Mouse (Mus musculus) spleen, adult 18-20 months (tissue): ENCODE results near the gene Lpcat4.
"Not testable (repeated sequence)": the region's sequence is repeated elsewhere in the genome, so short reads cannot be mapped to it uniquely, and the experiment has no call there.

Experiments used
- DNase-seq, 2 experiments: peaks; one replicate each; pipeline ENCODE4 v3.0.0; 2022; ENCODE audit warnings: mixed read lengths in 2 of 2

Gene Lpcat4

DNA sequence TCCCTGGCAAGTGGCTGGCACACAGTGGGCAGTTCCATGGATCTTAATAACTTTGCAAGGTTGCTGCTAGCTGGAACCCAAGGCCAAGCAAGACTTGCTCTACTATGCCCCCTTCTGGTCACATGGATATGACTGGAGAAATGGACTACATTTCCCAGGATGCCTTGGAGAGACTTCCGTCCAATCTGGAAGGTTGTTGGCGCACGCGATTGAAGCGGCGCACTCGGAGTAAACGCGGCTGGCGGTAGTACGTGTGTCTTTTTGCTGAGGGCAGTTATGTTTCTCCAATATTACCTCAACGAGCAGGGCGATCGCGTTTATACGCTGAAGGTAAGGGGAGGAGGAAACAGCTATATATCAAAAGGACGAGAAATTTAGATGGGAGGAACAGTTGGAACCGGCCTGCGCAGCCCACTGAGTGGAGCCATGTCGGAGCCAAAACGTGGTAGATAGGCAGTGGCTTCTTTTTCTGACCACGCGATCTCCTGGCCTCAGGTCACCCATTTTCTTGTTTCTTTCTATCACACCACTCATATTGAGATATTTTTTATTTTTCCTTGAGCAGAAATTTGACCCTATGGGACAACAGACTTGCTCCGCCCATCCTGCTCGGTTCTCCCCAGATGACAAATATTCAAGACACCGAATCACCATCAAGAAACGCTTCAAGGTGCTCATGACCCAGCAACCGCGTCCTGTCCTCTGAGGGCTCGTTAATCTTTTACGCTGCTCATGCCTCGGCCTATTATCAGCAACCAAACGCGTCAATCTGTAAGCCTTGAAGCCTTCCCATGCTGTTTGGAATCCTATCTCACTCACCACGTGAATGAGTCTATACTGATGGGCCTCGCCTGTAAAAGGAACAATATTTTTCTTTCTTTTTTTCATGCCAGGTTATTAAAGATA, 22.7 kb downstream of the Lpcat4 start, which contains the start of gene Nop10:
TSS of gene Nop10 (plus strand) at position 179 of the 906 bp plus-strand sequence.
- DNase-seq: peak; percentile 66 to 73

- no peak for DNase-seq
Measured at GRCm38 (mm10) chr2:112262779-112263295, 23.6 kb downstream of the Lpcat4 start.

- DNase-seq: no peak
Measured at GRCm38 (mm10) chr2:112264364-112264763, 25.1 kb downstream of the Lpcat4 start.

GRCm38 (mm10) chr2:112265448-112266241, 26.4 kb downstream of the Lpcat4 start, which contains the start of gene Slc12a6:
Slc12a6 (plus strand) TSS chr2:112265825.
- DNase-seq: peak; percentile 91 to 94

GRCm38 (mm10) chr2:112266242-112266592, 26.9 kb downstream of the Lpcat4 start, which contains the start of gene Gm21985:
Gm21985 (plus strand) TSS chr2:112266314.
- peak; percentile 55 to 64 for DNase-seq

- DNase-seq: peak in 1 of 2 experiments; percentile 29
Measured at GRCm38 (mm10) chr2:112266780-112267179, 27.5 kb downstream of the Lpcat4 start.

- no peak for DNase-seq
Measured at GRCm38 (mm10) chr2:112267547-112268269, 28.4 kb downstream of the Lpcat4 start.

DNA sequence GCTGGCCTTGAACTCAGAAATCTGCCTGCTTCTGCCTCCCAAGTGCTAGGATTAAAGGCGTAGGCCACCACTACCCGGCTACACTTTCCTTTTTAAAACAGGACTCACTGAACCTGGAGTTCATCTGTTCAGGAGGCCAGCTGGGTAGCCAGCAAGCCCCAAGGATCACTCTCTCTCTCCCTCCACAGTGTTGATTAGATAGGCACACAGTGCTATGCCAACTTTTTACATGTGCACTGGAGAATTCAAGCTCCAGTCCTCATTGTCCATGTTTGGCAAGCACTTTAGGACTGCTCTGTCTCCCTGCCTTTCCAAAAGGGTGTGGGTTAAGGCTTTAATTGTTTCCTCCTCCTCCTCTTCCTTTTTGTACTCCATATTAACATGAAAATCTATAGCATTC, 30.7 kb downstream of the Lpcat4 start:
- DNase-seq: no peak

- DNase-seq: no peak
Measured at GRCm38 (mm10) chr2:112272909-112273308, 33.6 kb downstream of the Lpcat4 start.

DNA sequence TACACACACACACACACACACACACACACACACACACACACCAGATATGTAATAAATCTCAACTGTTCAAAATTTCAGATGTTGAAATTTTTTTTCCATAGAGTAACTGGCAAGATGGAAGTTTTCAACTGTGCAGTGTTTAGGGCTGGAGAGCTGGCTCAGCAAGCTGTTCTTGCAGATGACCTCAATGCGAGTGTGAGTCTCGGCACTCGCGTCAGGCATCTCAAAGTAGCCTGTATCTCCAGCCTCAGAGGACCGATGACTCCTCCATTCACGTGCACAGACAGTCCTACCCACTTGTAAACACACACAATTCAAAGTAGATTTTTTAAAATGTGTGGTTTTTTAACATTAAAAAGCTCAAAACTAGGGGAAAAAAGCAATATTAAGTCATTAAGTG, 34.2 kb downstream of the Lpcat4 start:
- DNase-seq: no peak

- DNase-seq: no peak
Measured at GRCm38 (mm10) chr2:112276870-112277269, 37.6 kb downstream of the Lpcat4 start.

DNA sequence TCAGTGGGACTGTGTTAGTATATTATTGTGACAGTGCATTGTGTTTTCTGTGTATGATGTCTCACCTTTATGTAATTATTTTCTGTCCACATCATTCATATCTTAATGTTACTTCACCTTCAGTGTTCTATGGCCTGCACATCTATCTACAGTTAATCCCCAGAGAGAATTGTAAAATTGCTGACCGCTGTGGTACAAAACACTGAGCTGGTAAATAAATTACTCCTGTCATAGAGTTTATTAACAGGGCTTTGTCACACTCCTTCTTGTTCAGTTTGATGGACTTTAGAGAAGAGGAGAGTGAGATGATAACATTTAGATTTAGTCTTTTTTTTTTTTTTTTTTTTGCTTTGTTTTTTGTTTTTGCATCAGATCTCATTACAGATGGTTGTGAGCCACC, 43.6 kb downstream of the Lpcat4 start:
- DNase-seq: no peak

- no peak for DNase-seq
Measured at GRCm38 (mm10) chr2:112284363-112285030, 45.2 kb downstream of the Lpcat4 start.

- no peak for DNase-seq
Measured at GRCm38 (mm10) chr2:112285031-112285390, 45.7 kb downstream of the Lpcat4 start.

DNA sequence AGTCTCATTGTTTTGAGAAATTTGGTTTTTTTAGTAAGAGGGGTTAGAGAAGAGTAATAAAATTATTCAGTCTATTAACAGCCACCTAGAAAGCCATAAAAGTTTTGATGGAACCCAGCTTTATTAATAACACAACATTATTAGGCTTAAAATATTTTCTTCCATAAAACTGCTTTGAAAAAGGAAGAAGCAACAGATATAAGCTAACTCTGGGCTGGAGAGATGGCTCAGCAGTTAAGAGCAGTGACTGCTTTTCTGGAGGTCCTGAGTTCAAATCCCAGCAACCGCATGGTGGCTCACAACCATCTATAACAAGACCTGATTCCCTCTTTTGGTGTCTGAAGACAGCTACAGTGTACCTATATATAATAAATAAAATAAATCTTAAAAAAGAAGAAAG, 46.8 kb downstream of the Lpcat4 start:
- not testable (repeated sequence) for DNase-seq

DNA sequence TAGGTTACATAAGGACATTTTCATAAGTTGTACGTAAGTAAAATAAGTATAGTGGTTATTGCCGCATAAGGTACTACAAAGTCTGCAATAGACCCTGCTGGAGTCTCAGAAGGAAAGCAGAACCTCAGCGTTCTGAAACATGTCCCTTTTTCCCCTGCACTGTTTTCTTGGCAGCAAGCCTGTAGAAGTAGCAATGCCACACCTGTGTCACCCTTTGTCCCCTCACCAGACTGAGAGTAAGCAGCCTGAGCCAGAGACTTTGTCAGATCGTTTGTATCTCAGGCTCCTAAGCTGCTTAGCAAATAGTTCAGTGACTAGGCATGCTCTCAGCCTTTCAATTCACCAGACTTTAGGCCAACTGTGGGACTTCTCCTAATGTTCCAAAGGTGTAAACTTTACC, 47.8 kb downstream of the Lpcat4 start:
- no peak for DNase-seq

- DNase-seq: no peak
Measured at GRCm38 (mm10) chr2:112289507-112289906, 50.2 kb downstream of the Lpcat4 start.

- no peak for DNase-seq
Measured at GRCm38 (mm10) chr2:112292823-112293222, 53.6 kb downstream of the Lpcat4 start.

GRCm38 (mm10) chr2:112296211-112296610, 56.9 kb downstream of the Lpcat4 start:
- DNase-seq: no peak
